Mouse (Mus musculus): ENCODE data around the gene Nlrp6. TPM values are rescaled to one million over a fixed set of nuclear protein-coding genes. Genes with fewer than 3 reads are reported as not detected.
A peak's percentile ranks its signal among the peaks of the same experiment; 100 is the strongest.

Gene Nlrp6
- polyA plus RNA-seq, 1 experiment from 2014 or later, result 18.8 TPM

DNA sequence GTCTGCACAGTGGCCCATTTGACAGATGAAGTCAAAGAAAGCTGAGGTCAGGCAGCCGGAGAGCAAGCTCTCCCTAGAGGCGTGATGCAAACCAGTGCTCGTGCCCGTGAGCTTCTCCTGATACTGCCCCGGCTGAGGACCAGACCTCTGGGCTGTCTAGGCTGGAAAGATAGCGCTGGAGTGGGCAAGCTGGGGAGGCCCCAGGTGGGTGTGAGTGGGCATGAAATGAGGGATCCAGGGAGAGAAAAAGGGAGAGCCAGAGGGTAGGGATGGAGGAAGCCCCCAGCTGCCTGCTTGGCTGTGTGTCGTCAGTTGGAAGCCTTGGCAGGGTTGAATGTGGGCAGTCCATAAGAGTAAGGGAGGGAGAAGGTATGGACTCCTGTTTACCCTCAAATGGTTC lies 23.5 kb downstream of the Nlrp6 start:
- TF ChIP-seq EP300 (IDR thresholded peaks at IDR 0.05; ENCODE audit: low read depth), result no peak
- TF ChIP-seq CTCF (IDR thresholded peaks at IDR 0.05; ENCODE audit: low read depth), result no peak
- no peaks in the 10 kb centered on the region for H3K27me3 ChIP-seq (ENCODE audit: insufficient read depth, low read length)
- no peak overlapping the region for H3K4me2 ChIP-seq (ENCODE audit: low read depth, low read length)
- ATAC-seq, result no peak
- H3K4me1 ChIP-seq (ENCODE audit: insufficient read depth), result peaks cover 25% of the 10 kb centered on the region
- H3K4me3 ChIP-seq (ENCODE audit: low read depth, low read length), result no peak overlapping the region
- H3K9me3 ChIP-seq (ENCODE audit: low read length), result no peaks in the 10 kb centered on the region
- H3K36me3 ChIP-seq (replicated peaks; ENCODE audit: insufficient read depth, low read length), result peaks cover 29% of the 10 kb centered on the region
- no peak overlapping the region for H3K9ac ChIP-seq (replicated peaks)
- H3K27ac ChIP-seq (ENCODE audit: low read depth), result no peak overlapping the region
- no peak for DNase-seq
- 79% methylated on average over 7 of the region's 7 CpGs for WGBS (ENCODE audit: insufficient replicate concordance)

DNA sequence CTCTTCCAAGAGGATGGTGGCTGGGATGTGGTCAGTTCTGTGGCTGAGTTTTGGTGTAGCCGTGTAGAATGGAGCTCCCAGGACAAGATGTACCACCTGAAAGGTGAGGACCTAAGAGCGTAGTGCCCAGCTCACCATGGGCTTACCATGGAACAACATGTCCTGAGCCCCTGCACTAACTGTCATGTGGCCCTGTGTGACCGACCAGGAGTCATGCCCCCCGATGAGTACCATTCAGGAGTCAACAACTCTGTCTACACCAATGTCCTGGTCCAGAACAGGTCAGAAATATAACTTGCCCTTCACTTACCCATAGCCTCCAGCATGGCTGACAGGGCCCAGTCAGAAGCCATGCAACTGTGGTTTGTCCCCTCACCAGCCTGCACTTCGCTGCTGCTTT lies 24.5 kb downstream of the Nlrp6 start:
- Histone ChIP-seq H3K9ac (replicated peaks) (no peak overlapping the region), H3K9me3 (ENCODE audit: low read length) (no peaks in the 10 kb centered on the region), H3K27ac (ENCODE audit: low read depth) (no peak overlapping the region), H3K27me3 (ENCODE audit: insufficient read depth, low read length) (no peaks in the 10 kb centered on the region), H3K4me1 (ENCODE audit: insufficient read depth) (peaks cover 25% of the 10 kb centered on the region), H3K4me2 (ENCODE audit: low read depth, low read length) (no peak overlapping the region), H3K4me3 (ENCODE audit: low read depth, low read length) (no peak overlapping the region), H3K36me3 (replicated peaks; ENCODE audit: insufficient read depth, low read length) (peaks cover 37% of the 10 kb centered on the region)
- ATAC-seq (no peak), DNase-seq (no peak)
- TF ChIP-seq EP300 (IDR thresholded peaks at IDR 0.05; ENCODE audit: low read depth), result no peak
- 81% methylated on average over 5 of the region's 5 CpGs for WGBS (ENCODE audit: insufficient replicate concordance)

DNA sequence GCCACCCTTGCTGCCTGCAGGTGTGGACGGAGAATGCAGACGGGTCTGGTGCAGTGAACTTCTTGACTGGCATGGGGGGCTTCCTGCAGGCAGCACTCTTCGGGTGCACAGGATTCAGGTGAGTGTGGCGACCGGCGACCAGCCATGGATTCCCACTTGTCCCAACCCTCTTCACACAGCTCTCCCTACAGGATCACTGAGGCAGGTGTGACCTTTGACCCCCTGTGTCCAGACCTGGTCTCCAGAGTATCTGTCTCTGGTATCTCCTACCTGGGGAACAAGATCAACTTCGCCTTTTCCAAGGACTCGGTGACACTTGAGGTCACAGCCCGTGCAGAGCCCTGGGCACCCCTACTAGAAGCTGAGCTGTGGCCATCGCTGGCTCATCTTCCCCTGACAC lies 25.6 kb downstream of the Nlrp6 start:
- Histone ChIP-seq H3K4me3 (ENCODE audit: low read depth, low read length) (no peak overlapping the region), H3K27me3 (ENCODE audit: insufficient read depth, low read length) (no peaks in the 10 kb centered on the region), H3K4me2 (ENCODE audit: low read depth, low read length) (no peak overlapping the region), H3K4me1 (ENCODE audit: insufficient read depth) (peaks cover 26% of the 10 kb centered on the region), H3K36me3 (replicated peaks; ENCODE audit: insufficient read depth, low read length) (peaks cover 38% of the 10 kb centered on the region), H3K27ac (ENCODE audit: low read depth) (peak overlapping the region; percentile 46; the same call in 1 of the 2 replicates), H3K9me3 (ENCODE audit: low read length) (no peaks in the 10 kb centered on the region), H3K9ac (replicated peaks) (no peak overlapping the region)
- ATAC-seq (no peak), DNase-seq (no peak)
- 75% methylated on average over 10 of the region's 10 CpGs for WGBS (ENCODE audit: insufficient replicate concordance)
- no peak for TF ChIP-seq EP300 (IDR thresholded peaks at IDR 0.05; ENCODE audit: low read depth)
- no peak for TF ChIP-seq CTCF (IDR thresholded peaks at IDR 0.05; ENCODE audit: low read depth)

DNA sequence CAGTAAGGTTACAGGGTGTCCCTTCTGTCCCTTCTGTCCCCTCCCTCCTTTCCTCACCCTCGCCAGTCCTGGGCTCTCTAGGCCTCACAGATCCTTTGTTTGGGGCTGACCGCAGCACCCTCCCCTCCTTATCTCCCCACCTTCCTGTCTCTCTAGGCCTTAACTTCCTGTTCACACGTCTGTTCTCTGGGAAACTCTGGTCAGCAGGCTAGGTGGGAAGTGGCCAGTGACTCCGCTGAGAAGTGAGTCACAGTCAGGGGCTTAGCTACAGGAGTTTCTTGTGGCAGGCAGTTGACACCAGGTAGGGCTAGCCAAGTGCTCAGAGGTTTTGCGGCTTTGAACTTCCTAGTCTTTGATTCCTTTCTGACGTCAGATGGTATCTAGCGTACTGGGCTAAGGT lies 26.3 kb downstream of the Nlrp6 start:
- Histone ChIP-seq H3K9ac (replicated peaks) (no peak overlapping the region), H3K36me3 (replicated peaks; ENCODE audit: insufficient read depth, low read length) (peaks cover 42% of the 10 kb centered on the region), H3K9me3 (ENCODE audit: low read length) (no peaks in the 10 kb centered on the region), H3K27ac (ENCODE audit: low read depth) (peak overlapping the region; percentile 75), H3K4me3 (ENCODE audit: low read depth, low read length) (no peak overlapping the region), H3K4me2 (ENCODE audit: low read depth, low read length) (no peak overlapping the region), H3K27me3 (ENCODE audit: insufficient read depth, low read length) (no peaks in the 10 kb centered on the region), H3K4me1 (ENCODE audit: insufficient read depth) (peaks cover 26% of the 10 kb centered on the region)
- no peak for DNase-seq
- WGBS (ENCODE audit: insufficient replicate concordance), result 27% methylated on average over 7 of the region's 7 CpGs
- peak; percentile 34 for ATAC-seq
- TF ChIP-seq CTCF (IDR thresholded peaks at IDR 0.05; ENCODE audit: low read depth) (no peak), EP300 (IDR thresholded peaks at IDR 0.05; ENCODE audit: low read depth) (peak; percentile 48; the same call in 1 of the 2 replicates)

DNA sequence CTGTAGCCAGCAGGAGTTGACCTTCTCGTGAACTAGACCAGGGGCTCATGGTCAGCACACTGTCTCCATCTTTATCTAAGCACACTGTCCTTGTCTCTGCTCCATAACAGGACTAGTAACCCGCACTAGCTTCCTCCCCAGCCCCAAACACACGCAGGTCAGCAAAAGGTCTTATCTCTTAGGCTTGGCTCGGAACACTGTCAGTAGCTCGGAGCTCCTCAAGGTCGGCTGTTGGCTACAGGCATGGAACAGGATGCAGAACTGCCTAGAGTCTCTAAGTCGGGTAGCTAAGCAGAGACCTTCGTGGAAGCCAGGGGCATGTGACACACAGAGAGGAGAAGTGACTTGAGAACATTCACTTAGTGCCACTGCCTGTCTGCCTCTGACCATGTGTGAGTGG lies 27.5 kb downstream of the Nlrp6 start:
- WGBS (ENCODE audit: insufficient replicate concordance), result 44% methylated on average over 8 of the region's 8 CpGs
- Histone ChIP-seq H3K36me3 (replicated peaks; ENCODE audit: insufficient read depth, low read length) (peaks cover 42% of the 10 kb centered on the region), H3K4me1 (ENCODE audit: insufficient read depth) (peaks cover 22% of the 10 kb centered on the region), H3K4me3 (ENCODE audit: low read depth, low read length) (no peak overlapping the region), H3K27ac (ENCODE audit: low read depth) (peak overlapping the region; percentile 75; the same call in 1 of the 2 replicates), H3K4me2 (ENCODE audit: low read depth, low read length) (no peak overlapping the region), H3K27me3 (ENCODE audit: insufficient read depth, low read length) (no peaks in the 10 kb centered on the region), H3K9me3 (ENCODE audit: low read length) (no peaks in the 10 kb centered on the region), H3K9ac (replicated peaks) (no peak overlapping the region)
- DNase-seq (no peak), ATAC-seq (peak; percentile 41)
- peak; percentile 42; the same call in 1 of the 2 replicates for TF ChIP-seq EP300 (IDR thresholded peaks at IDR 0.05; ENCODE audit: low read depth)
- no peak for TF ChIP-seq CTCF (IDR thresholded peaks at IDR 0.05; ENCODE audit: low read depth)

DNA sequence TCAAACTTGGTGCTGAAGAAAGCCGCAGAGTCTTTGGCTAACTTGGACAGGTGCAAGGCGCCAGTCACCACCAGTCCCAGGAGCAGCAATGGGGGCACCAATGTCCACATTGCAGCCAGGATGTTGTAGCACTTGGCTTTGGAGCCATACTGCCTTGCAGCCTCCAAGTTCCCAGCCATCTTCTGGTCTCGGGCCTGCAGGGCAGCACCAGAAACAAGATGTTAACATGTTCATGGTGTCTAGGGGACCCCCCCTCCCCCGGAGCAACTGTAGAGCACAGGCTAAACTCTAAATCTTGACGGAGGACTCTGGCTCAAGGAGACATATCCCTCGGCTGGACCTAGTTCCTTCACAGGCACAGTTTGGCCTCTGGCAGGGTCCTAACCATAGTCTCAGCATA lies 28.6 kb downstream of the Nlrp6 start:
- no peak overlapping the region for H3K4me3 ChIP-seq (ENCODE audit: low read depth, low read length)
- no peaks in the 10 kb centered on the region for H3K27me3 ChIP-seq (ENCODE audit: insufficient read depth, low read length)
- peaks cover 26% of the 10 kb centered on the region for H3K4me1 ChIP-seq (ENCODE audit: insufficient read depth)
- ATAC-seq, result no peak
- H3K27ac ChIP-seq (ENCODE audit: low read depth), result peak overlapping the region; percentile 62
- H3K9me3 ChIP-seq (ENCODE audit: low read length), result no peaks in the 10 kb centered on the region
- no peak for TF ChIP-seq EP300 (IDR thresholded peaks at IDR 0.05; ENCODE audit: low read depth)
- no peak for TF ChIP-seq CTCF (IDR thresholded peaks at IDR 0.05; ENCODE audit: low read depth)
- no peak overlapping the region for H3K9ac ChIP-seq (replicated peaks)
- DNase-seq, result no peak
- no peak overlapping the region for H3K4me2 ChIP-seq (ENCODE audit: low read depth, low read length)
- peaks cover 42% of the 10 kb centered on the region for H3K36me3 ChIP-seq (replicated peaks; ENCODE audit: insufficient read depth, low read length)
- 79% methylated on average over 6 of the region's 6 CpGs for WGBS (ENCODE audit: insufficient replicate concordance)
